Mouse (Mus musculus): ENCODE data around the gene Csdc2. TPM values are rescaled to one million over a fixed set of nuclear protein-coding genes. Genes with fewer than 3 reads are reported as not detected.

Gene Csdc2
- total RNA-seq, 2 experiments from 2014 or later = 5.7 to 6.0 TPM

DNA sequence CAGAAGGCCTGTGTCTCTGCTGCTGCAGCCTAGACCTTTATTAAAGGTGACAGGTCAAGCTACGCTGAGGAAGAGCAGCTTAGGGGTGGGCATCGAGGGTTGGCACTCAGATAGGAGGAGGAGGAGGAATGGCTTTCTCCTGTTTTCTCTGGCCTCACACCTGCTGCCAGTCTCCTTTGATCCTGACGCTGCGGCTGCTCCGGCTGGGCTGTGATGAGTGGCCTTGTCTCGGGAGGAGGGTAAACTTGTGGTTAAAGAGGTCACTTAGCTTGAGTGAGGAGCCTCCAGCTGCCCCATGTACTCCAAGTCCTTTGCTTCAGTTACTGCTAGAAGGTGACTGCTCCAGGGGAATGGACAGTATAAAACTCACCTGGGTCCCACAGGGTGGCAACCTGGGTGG is 57.4 kb downstream of the Csdc2 start:
- DNase-seq = no peak

Other genes starting within 250 kb of the Csdc2 start
- 1 to 10 TPM; 2.4 to 3.4 TPM for gene Chadl, start 239.5 kb upstream of the Csdc2 start, total RNA-seq (2021)
- 10 to 100 TPM; 39.8 to 43.1 TPM for gene Zc3h7b, start 191.7 kb upstream of the Csdc2 start, total RNA-seq (2021)
- 10 to 100 TPM; 28.6 to 31.3 TPM for gene Rangap1, start 191.2 kb upstream of the Csdc2 start, total RNA-seq (2021)
- gene Tef, start 134.3 kb upstream of the Csdc2 start, total RNA-seq (2021) = 100 to 1,000 TPM; 127 to 130 TPM
- gene Tob2, start 78.0 kb upstream of the Csdc2 start, total RNA-seq (2021) = 10 to 100 TPM; 38.1 to 80.4 TPM
- gene Phf5a, start 64.8 kb upstream of the Csdc2 start, total RNA-seq (2021) = 10 to 100 TPM; 37.4 to 39.6 TPM
- gene Aco2, start 64.5 kb upstream of the Csdc2 start, total RNA-seq (2021) = 100 to 1,000 TPM; 789 to 874 TPM
- 10 to 100 TPM in 1 of 2 experiments, 1 to 10 TPM in 1; 8.2 to 12.1 TPM for gene Polr3h, start 10.5 kb upstream of the Csdc2 start, total RNA-seq (2021)
- 10 to 100 TPM; 12.0 to 15.3 TPM for gene Pmm1, start 24.2 kb downstream of the Csdc2 start, total RNA-seq (2021)
- gene 1700029P11Rik, start 43.8 kb downstream of the Csdc2 start, total RNA-seq (2021) = not detected
- 10 to 100 TPM; 25.5 to 26.0 TPM for gene Xrcc6, start 51.1 kb downstream of the Csdc2 start, total RNA-seq (2021)
- 10 to 100 TPM; 18.5 to 20.7 TPM for gene Desi1, start 97.1 kb downstream of the Csdc2 start, total RNA-seq (2021)
- 10 to 100 TPM; 50.0 to 54.5 TPM for gene Snu13, start 110.8 kb downstream of the Csdc2 start, total RNA-seq (2021)
- not detected for gene 4930407I10Rik, start 122.4 kb downstream of the Csdc2 start, total RNA-seq (2021)
- under 1 TPM; 0.23 to 0.36 TPM for gene Mei1, start 133.2 kb downstream of the Csdc2 start, total RNA-seq (2021)
- 10 to 100 TPM; 31.0 to 33.5 TPM for gene Ccdc134, start 191.2 kb downstream of the Csdc2 start, total RNA-seq (2021)
- gene Srebf2, start 210.4 kb downstream of the Csdc2 start, total RNA-seq (2021) = 10 to 100 TPM; 37.0 to 42.8 TPM

All from gastrocnemius, postnatal 10 days (tissue).